Mouse (Mus musculus): ENCODE measurements around the gene Mrpl51.

DNA sequence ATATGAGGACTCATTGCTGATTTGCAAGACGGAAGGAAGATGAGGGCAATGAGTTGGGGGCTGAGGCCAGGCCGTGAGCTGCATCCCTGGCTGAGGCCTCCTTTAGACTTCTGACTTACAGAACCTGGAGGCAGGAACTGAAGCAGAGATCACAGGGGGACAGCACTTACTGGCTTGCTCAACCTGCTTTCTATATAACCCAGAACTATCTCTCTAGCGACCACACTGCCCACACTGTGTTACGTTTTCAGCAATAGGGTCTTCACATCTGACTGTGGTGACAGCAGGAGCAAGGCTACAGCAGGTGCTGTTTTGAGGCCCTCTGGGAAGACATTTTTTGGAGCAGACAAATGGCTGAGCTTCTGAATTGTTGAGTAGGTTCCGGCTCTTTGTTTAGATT is 49.0 kb downstream of the Mrpl51 start:
- no peak for TF ChIP-seq CTCF (IDR thresholded peaks at IDR 0.05)
- no peak for TF ChIP-seq EP300 (IDR thresholded peaks at IDR 0.05; ENCODE audit: insufficient read depth, low read depth, low read length)
